Mouse (Mus musculus): ENCODE data around the gene Dnah2.

DNA sequence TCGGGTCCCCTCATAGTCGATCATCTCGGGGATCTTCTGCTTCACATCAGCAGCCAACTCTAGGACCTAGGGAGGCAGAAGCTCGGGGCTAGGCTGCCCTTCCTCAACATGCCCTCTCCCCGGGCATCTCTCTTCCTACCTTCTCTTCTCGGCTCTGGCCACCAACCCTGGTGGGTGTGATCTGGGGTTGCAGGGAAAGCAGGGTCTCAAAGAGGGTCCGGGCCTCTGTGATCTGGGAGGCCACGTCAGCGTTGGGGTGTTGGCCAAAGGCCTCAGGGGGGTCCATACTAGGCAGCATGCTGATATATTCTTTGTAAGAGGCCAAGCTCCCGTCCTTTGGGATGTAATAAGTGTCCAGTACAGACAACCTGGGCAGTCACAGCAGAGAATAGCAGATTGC, 126.1 kb downstream of the Dnah2 start:
- TF ChIP-seq EP300 (IDR thresholded peaks at IDR 0.05; ENCODE audit: low read length) (no peak), CHD1 (IDR thresholded peaks at IDR 0.05; ENCODE audit: low read depth, low read length) (no peak), CTCF (conservative IDR thresholded peaks at IDR 0.05 in 1 of 2, IDR thresholded peaks at IDR 0.05 in 1 of 2; ENCODE audit: low read depth in 2 of 2, low read length in 2 of 2) (no peak)
